Mouse (Mus musculus): ENCODE data around the gene Olfr1448.
"Not testable (repeated sequence)": the region's sequence is repeated elsewhere in the genome, so short reads cannot be mapped to it uniquely, and the experiment has no call there.

Olfr1448 gene

DNA sequence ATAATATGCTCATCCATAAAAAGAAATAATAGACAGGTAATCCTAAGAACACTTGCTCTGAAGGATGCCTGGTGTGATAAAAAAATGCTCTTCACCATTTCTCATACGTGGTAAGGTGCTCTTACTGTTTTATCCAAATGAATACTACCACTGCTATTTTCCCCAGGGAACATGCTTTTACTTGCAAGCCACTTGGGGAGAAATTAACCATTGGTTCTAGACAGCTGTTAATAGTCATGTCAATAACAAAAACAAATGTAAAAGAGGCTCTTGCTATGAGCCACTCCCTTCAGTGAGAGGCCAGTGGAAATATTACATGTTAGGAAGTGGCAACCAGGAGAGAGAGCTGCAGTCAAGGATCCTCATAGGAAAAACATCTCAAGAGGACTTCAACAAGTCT lies at the start of gene Olfr1448:
TSS of gene Olfr1448 (minus strand) at position 101 of the 400 bp plus-strand sequence.
- DNase-seq, result no peak

- not testable (repeated sequence) for DNase-seq
These were observed 45.9 kb upstream of the Olfr1448 start for GRCm38 (mm10) chr19:12970082-12970481.

GRCm38 (mm10) chr19:12949958-12950357 lies 25.7 kb upstream of the Olfr1448 start, which contains the start of gene Olfr1450:
Olfr1450 (plus strand) TSS chr19:12950258.
- DNase-seq, result no peak

- no peak for DNase-seq
These were observed 6.3 kb upstream of the Olfr1448 start, which contains the start of gene Olfr1449 for GRCm38 (mm10) chr19:12930540-12930939. Olfr1449 (plus strand) TSS chr19:12930840.

DNA sequence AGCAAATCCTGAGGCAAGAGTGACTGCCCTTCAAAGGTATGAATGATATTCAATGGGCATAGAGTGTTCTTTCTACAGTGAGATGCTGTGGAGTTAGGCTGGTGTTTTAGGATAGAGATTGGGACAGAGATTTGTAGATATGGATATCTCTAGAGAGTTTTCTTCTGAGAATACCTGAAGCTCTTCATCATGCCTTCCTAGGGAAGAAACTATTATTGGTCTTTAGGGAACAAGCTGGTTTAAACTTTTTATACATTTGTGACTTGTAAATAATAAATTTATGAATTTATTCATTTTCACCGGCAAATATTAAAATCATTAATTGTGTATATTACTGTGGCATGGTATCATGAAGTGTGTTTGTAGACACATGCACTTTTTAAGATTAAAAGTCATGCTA lies 20.6 kb downstream of the Olfr1448 start, which contains the start of gene Olfr1447:
TSS of gene Olfr1447 (minus strand) at position 101 of the 400 bp plus-strand sequence.
- no peak for DNase-seq

DNA sequence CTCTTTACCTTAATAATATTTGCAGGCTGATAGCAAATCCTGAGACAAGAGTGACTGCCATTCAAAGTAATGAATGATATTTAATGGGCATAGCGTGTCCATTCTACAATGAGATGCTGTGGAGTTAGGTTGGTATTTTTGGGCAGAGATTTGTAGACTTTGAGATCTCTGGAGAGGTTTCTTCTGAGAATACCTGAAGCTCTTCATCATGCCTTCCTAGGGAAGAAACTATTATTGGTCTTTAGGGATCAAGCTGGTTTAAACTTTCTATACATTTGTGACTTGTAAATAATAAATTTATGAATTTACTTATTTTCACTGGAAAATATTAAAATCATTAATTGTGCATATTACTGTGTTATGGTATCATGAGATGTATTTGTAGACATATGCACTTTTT lies 30.8 kb downstream of the Olfr1448 start, which contains the start of gene Olfr1446:
TSS of gene Olfr1446 (minus strand) at position 101 of the 400 bp plus-strand sequence.
- DNase-seq, result no peak

DNA sequence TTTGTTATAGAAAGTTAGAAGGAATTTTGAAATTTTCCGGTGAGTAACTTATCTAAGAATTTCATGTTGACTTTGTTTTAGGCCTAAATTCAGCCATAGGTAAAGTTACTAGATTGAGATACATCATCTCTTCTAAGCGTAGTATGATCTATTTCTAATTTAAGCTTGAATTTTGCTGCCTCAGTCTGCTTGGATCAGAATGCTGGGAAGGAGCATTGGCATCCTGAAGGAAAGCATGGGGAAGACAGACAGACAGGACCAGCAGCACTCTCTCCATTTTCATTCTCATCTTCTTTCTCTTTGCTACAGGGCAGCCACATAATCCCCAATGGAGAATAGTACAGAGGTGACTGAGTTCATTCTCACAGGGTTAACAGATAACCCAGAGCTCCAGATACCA lies 40.7 kb downstream of the Olfr1448 start, which contains the start of gene Olfr1445:
TSS of gene Olfr1445 (plus strand) at position 301 of the 400 bp plus-strand sequence.
- no peak for DNase-seq
